Mouse (Mus musculus) olfactory bulb, adult 2 months (tissue): Measurements from ENCODE around the gene Rhobtb1. TPM values are rescaled to one million over a fixed set of nuclear protein-coding genes. Genes with fewer than 3 reads are reported as not detected.

Source experiments
- H3K27ac ChIP-seq: fragments of 200-500 bp; 2 replicates; pipeline ENCODE4 v1.5.1; 2012; ENCODE audit warnings: low read depth, low read length; ENCODE audit not compliant: insufficient read depth
- H3K4me1 ChIP-seq: fragments of 200-500 bp; 2 replicates; pipeline ENCODE4 v1.6.1; 2012; ENCODE audit warnings: low read length; ENCODE audit not compliant: control insufficient read depth, insufficient read depth
- H3K4me3 ChIP-seq: fragments of 200-500 bp; 2 replicates; pipeline ENCODE4 v1.5.1; 2012; ENCODE audit warnings: mild to moderate bottlenecking, low read depth, low read length, moderate library complexity; ENCODE audit not compliant: insufficient read depth
- CTCF ChIP-seq: fragments of 200-500 bp; IDR thresholded peaks from 2 replicates; pipeline ENCODE4 v1.5.1; 2012; ENCODE audit warnings: low read depth, mild to moderate bottlenecking, low read length, moderate library complexity; ENCODE audit not compliant: insufficient read depth
- POLR2A ChIP-seq: fragments of 200-500 bp; IDR thresholded peaks from 2 replicates; pipeline ENCODE4 v1.6.1; 2012; ENCODE audit warnings: mild to moderate bottlenecking, low read depth, low read length, moderate library complexity; ENCODE audit not compliant: insufficient read depth
- WGBS: fragments of 180-500 bp; shearing (Covaris S2); methylation state at CpG from one replicate; pipeline ENCODE4 v1.1.7; 2018; 5-methylcytosine and 5-hydroxymethylcytosine counted together
- polyA plus RNA-seq: library from polyadenylated mRNA; stranded (reverse); fragments of >200 nt; gene quantifications from 2 replicates; pipeline ENCODE4 v1.2.4, GENCODE M21; 2012; ENCODE audit warnings: low replicate concordance; ENCODE audit not compliant: missing spikeins, insufficient read depth, insufficient read length

The Rhobtb1 gene
- polyA plus RNA-seq, 1 experiment: not detected

DNA sequence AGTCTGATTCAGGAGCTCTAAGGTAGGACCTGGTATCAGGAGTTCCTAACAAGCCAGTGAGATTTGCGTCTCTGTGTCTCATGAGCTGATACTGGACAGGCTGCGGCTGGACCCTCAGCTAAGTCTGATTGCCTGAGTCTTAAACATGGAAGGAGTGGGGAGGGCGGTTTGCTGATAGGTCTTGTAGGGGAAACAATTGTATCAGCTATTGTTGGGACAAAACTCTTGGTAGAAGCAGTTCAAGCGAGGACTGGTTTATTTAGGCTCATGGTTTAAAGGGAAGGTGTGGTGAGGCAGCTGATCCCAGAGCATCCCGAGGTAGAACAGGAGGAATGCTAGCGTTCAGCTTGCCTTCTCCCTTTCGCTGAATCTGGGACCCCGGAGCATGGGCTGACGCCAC is 69.9 kb downstream of the Rhobtb1 start:
- Histone ChIP-seq H3K27ac (no peak overlapping the region), H3K4me3 (no peak overlapping the region), H3K4me1 (no peaks in the 10 kb centered on the region)
- WGBS: 95% methylated on average over 9 of the region's 9 CpGs
- TF ChIP-seq CTCF (no peak), POLR2A (no peak)

- no peak overlapping the region for H3K4me3 ChIP-seq
- 92% methylated on average over 3 of the region's 3 CpGs for WGBS
- no peak overlapping the region for H3K27ac ChIP-seq
- no peaks in the 10 kb centered on the region for H3K4me1 ChIP-seq
- TF ChIP-seq CTCF (no peak), POLR2A (no peak)
These were observed 70.7 kb downstream of the Rhobtb1 start for GRCm38 (mm10) chr10:69221955-69222354.

DNA sequence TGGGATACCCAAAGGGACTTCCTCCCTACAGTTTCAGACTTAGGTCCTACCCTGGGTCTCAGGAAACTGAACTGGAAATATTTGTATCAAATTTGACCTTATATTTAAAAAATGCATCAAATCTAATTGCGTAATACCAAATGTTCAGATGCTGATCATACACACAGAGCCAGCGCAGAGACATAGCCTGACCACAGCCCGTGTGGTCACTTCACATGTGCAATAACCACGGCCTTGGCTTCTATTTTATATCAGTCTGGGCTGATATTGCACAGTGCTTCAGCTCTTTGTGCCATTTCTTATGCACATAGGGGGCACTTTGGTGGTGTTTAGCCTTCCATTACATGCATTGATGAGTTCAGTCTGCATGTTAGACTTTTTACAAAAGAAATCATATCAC is 72.0 kb downstream of the Rhobtb1 start:
- Histone ChIP-seq H3K4me1 (no peaks in the 10 kb centered on the region), H3K4me3 (no peak overlapping the region), H3K27ac (no peak overlapping the region)
- no peak for TF ChIP-seq POLR2A
- TF ChIP-seq CTCF: no peak
- WGBS: 97% methylated on average over 4 of the region's 4 CpGs

GRCm38 (mm10) chr10:69224276-69224675 is 73.0 kb downstream of the Rhobtb1 start:
- H3K4me3 ChIP-seq: no peak overlapping the region
- H3K4me1 ChIP-seq: no peaks in the 10 kb centered on the region
- H3K27ac ChIP-seq: no peak overlapping the region
- 63% methylated on average over 7 of the region's 7 CpGs for WGBS
- TF ChIP-seq CTCF (no peak), POLR2A (no peak)

DNA sequence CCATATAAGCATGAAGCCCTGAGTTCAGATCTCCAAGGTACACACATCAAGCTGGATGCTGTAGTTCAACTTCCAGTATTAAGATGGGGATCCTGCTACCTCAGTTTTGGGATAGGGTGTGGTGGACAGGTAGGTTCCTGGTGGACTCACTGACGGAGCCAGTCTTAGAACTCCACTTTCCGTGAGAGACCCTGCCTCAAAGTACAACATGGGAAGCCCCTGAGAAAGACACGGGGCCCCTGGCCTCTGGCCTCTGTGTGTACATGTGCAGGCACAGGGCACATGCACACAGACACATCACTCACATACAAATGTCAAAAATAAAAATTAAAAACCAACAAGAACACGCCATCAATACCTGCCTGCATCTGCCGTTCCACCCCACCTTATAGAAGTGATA is 74.2 kb downstream of the Rhobtb1 start:
- Histone ChIP-seq H3K27ac (no peak overlapping the region), H3K4me1 (no peaks in the 10 kb centered on the region), H3K4me3 (no peak overlapping the region)
- TF ChIP-seq CTCF: no peak
- no peak for TF ChIP-seq POLR2A
- 98% methylated on average over 5 of the region's 5 CpGs for WGBS

DNA sequence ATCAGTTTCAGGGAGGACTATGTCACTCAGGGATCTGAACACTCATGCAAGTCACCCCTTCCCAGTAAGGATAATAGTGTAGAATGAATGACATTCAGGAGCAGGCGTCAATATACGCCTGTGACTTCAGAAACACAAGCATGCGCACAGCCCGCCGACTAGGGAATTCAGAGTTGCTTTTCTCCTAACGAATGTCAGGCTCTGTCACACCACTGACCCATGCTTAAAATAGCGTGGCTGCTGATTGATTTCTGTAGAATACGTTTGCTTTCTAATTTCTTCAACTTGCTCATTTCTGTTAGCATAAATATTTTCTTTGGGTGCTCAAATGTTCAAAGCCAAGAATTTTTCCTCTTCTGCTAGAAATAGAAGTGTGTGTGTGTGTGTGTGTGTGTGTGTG is 74.7 kb downstream of the Rhobtb1 start:
- no peak for TF ChIP-seq CTCF
- TF ChIP-seq POLR2A: no peak
- Histone ChIP-seq H3K27ac (no peak overlapping the region), H3K4me1 (no peaks in the 10 kb centered on the region), H3K4me3 (no peak overlapping the region)
- 86% methylated on average over 8 of the region's 8 CpGs for WGBS

DNA sequence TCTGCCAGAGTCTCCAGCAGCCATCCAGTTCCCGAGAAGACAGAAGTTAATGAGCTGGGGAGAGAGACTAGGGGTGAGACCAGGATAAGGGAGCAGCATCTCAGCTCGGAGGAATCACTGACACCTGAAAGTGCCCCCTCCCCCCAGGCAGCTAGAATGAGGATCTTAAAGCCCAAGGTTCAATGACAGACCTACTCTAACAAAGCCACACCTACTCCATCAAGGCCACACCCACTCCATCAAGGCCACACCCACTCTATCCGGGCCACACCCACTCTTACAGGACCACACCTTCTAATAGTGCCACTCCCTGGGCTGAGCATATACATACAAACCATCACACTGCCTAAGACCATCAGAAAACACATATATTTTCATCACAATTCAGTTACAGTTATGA is 86.0 kb downstream of the Rhobtb1 start:
- no peak overlapping the region for H3K27ac ChIP-seq
- H3K4me1 ChIP-seq: 0 out of 2 replicates have a peak, but pooled peaks cover 3% of the 10 kb centered on the region
- 85% methylated on average over 3 of the region's 3 CpGs for WGBS
- TF ChIP-seq CTCF: no peak
- no peak for TF ChIP-seq POLR2A
- no peak overlapping the region for H3K4me3 ChIP-seq

DNA sequence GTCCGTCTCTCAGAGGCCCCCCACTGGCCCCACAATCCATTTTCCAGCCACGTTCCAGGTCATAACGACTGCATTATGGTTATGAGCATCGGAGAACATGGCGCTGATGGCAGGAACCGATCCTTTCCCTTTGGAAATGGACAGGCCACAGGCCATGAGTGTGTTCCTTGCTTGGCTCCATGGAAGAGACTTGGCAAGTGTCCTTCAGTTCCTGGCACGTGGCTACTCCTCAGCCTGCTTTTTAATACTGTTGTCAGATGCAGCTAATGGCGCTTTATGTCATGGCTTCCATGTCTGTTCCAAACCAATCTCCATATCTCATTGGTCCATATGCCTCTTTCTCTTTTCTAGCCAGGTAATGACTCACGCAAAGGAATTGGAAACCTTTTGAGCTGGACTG is 86.5 kb downstream of the Rhobtb1 start:
- Histone ChIP-seq H3K4me3 (no peak overlapping the region), H3K27ac (no peak overlapping the region), H3K4me1 (0 out of 2 replicates have a peak, but pooled peaks cover 3% of the 10 kb centered on the region)
- WGBS: 93% methylated on average over 9 of the region's 9 CpGs
- TF ChIP-seq POLR2A: no peak
- TF ChIP-seq CTCF: no peak

GRCm38 (mm10) chr10:69238311-69238710 is 87.1 kb downstream of the Rhobtb1 start:
- no peak for TF ChIP-seq POLR2A
- TF ChIP-seq CTCF: no peak
- no peak overlapping the region for H3K27ac ChIP-seq
- no peak overlapping the region for H3K4me3 ChIP-seq
- H3K4me1 ChIP-seq: 0 out of 2 replicates have a peak, but pooled peaks cover 3% of the 10 kb centered on the region
- 81% methylated on average over 6 of the region's 6 CpGs for WGBS

GRCm38 (mm10) chr10:69240530-69240929 is 89.3 kb downstream of the Rhobtb1 start:
- Histone ChIP-seq H3K27ac (no peak overlapping the region), H3K4me3 (no peak overlapping the region), H3K4me1 (0 out of 2 replicates have a peak, but pooled peaks cover 3% of the 10 kb centered on the region)
- WGBS: 78% methylated on average over 2 of the region's 2 CpGs
- no peak for TF ChIP-seq POLR2A
